Mouse (Mus musculus) left cerebral cortex, adult 18-20 months (tissue): ENCODE data around the gene Tdrkh. TPM values are rescaled to one million over a fixed set of nuclear protein-coding genes. Genes with fewer than 3 reads are reported as not detected.

ENCODE experiments used
- total RNA-seq, 2 experiments: library from RNA; stranded (reverse); gene quantifications; 2 replicates each; pipeline ENCODE4 v1.2.3; 2021

Gene Tdrkh
- total RNA-seq, 2 experiments from 2014 or later = 37.8 to 39.0 TPM

Other genes with a start within 250 kb of the Tdrkh start
- not detected for gene Gm10696, start 235.1 kb upstream of the Tdrkh start, total RNA-seq
- gene Gm5286, start 216.6 kb upstream of the Tdrkh start, total RNA-seq = not detected
- not detected for gene Gm4778, start 149.2 kb upstream of the Tdrkh start, total RNA-seq
- 10 to 100 TPM; 18.5 to 20.1 TPM for gene Them4, start 103.2 kb upstream of the Tdrkh start, total RNA-seq
- gene Them5, start 71.2 kb upstream of the Tdrkh start, total RNA-seq = not detected
- gene C2cd4d, start 50.8 kb upstream of the Tdrkh start, total RNA-seq = under 1 TPM in 1 of 2 experiments, not detected in 1; 0.46 TPM
- 1 to 10 TPM; 1.7 to 1.9 TPM for gene Rorc, start 40.5 kb upstream of the Tdrkh start, total RNA-seq
- gene Lingo4, start 14.8 kb upstream of the Tdrkh start, total RNA-seq = under 1 TPM; 0.63 to 0.73 TPM
- 10 to 100 TPM; 36.9 to 37.1 TPM for gene Mrpl9, start 30.0 kb downstream of the Tdrkh start, total RNA-seq
- not detected for gene Oaz3, start 30.6 kb downstream of the Tdrkh start, total RNA-seq
- 100 to 1,000 TPM; 147 to 160 TPM for gene Celf3, start 65.0 kb downstream of the Tdrkh start, total RNA-seq
- 1 to 10 TPM; 6.4 to 7.8 TPM for gene Riiad1, start 67.1 kb downstream of the Tdrkh start, total RNA-seq
- gene Snx27, start 169.4 kb downstream of the Tdrkh start, total RNA-seq = 100 to 1,000 TPM; 106 TPM
- not detected for gene Gm10972, start 229.8 kb downstream of the Tdrkh start, total RNA-seq
- 1 to 10 TPM; 2.5 to 2.8 TPM for gene Tuft1, start 245.6 kb downstream of the Tdrkh start, total RNA-seq